In the genomic region with DNA sequence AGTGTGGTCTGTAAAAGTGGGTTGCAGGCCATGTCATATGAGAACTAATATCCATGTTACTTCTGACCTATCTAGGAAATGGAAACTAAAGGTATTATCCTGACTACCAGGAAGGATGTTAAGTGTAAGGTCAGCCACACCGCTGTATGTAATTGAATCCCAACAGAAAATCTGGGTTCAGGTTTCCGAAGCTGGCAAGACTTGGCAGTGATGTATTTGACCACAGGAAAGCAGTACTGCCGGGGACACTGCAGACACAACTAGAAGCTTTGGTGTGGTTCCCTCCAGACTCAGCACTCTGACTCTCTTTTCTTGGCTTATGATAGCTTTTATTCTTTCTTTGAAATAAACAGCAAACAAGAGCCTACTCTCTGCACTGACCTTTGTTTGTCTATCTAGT, we compare ENCODE assay signal across 34 mouse cellular contexts. TPM values are rescaled to one million over a fixed set of nuclear protein-coding genes. Genes with fewer than 3 reads are reported as not detected.
"Had no signal": no experiment of that assay in that cellular context is flagged by ENCODE, and none has a peak within 500 bp of the region (broad histone marks: within the 10 kb centered on the region; RNA-seq: fewer than 3 reads in every experiment).

No protein-coding gene starts in this region.

- H3K9ac ChIP-seq: forebrain, postnatal 0 days; heart, embryonic 13.5 days; heart, embryonic 15.5 days; hindbrain, embryonic 13.5 days; hindbrain, embryonic 15.5 days; limb, embryonic 13.5 days; limb, embryonic 15.5 days; liver, embryonic 12.5 days; liver, embryonic 14.5 days had no signal

- H3K4me3 ChIP-seq: heart, embryonic 13.5 days; heart, embryonic 15.5 days; hindbrain, embryonic 13.5 days; hindbrain, embryonic 15.5 days; limb, embryonic 13.5 days; limb, embryonic 15.5 days; liver, embryonic 12.5 days had no signal

- DNase-seq: forebrain, postnatal 0 days; gastrocnemius, postnatal 25 days; heart, adult 18-20 months; heart, postnatal 14 days; heart, postnatal 36 days; kidney, adult 18-20 months; kidney, adult 8-10 months; kidney, postnatal 14 days; kidney, postnatal 36 days; layer of hippocampus, adult 9-11 months; layer of hippocampus, postnatal 36 days; left cerebral cortex, postnatal 4 days had no signal

- H3K4me2 ChIP-seq: heart, embryonic 11.5 days; heart, embryonic 13.5 days; heart, embryonic 15.5 days; hindbrain, embryonic 13.5 days; hindbrain, embryonic 15.5 days; limb, embryonic 13.5 days; limb, embryonic 15.5 days; liver, embryonic 12.5 days had no signal

- H3K9me3 ChIP-seq: heart, embryonic 13.5 days; heart, embryonic 15.5 days; hindbrain, embryonic 13.5 days; hindbrain, embryonic 15.5 days; limb, embryonic 13.5 days; limb, embryonic 15.5 days; liver, embryonic 12.5 days had no signal

- H3K27me3 ChIP-seq: heart, embryonic 13.5 days; heart, embryonic 15.5 days; hindbrain, embryonic 13.5 days; hindbrain, embryonic 15.5 days; limb, embryonic 13.5 days; limb, embryonic 15.5 days; liver, embryonic 12.5 days had no signal

- H3K4me1 ChIP-seq: heart, embryonic 13.5 days; heart, embryonic 15.5 days; hindbrain, embryonic 13.5 days; hindbrain, embryonic 15.5 days; limb, embryonic 13.5 days; limb, embryonic 15.5 days; liver, embryonic 12.5 days had no signal

- ATAC-seq: forebrain, postnatal 0 days; hindbrain, postnatal 0 days; liver, embryonic 12.5 days had no signal

- H3K27ac ChIP-seq: heart, embryonic 13.5 days; heart, embryonic 15.5 days; hindbrain, embryonic 13.5 days; hindbrain, embryonic 15.5 days; hindbrain, postnatal 0 days; kidney, postnatal 0 days; limb, embryonic 13.5 days; limb, embryonic 15.5 days; liver, embryonic 12.5 days; liver, embryonic 14.5 days had no signal

RNA-seq across cellular contexts. Expression of a gene that starts 52.5 kb away (rescaled TPM):
- total RNA-seq: forebrain, postnatal 0 days; gastrocnemius, adult 8-10 months; gastrocnemius, postnatal 25 days; heart, postnatal 14 days; heart, postnatal 36 days; hematopoietic stem cell, adult 5-6 weeks; hindbrain, postnatal 0 days; layer of hippocampus, adult 18-20 months; layer of hippocampus, adult 8-10 months; layer of hippocampus, postnatal 36 days; left cerebral cortex, adult 18-20 months; left cerebral cortex, adult 8-10 months; left cerebral cortex, postnatal 10 days; left cerebral cortex, postnatal 25 days; left cerebral cortex, postnatal 4 days had no signal
- polyA plus RNA-seq: forebrain, postnatal 0 days; heart, embryonic 11.5 days; hindbrain, embryonic 11.5 days; hindbrain, embryonic 13.5 days; hindbrain, postnatal 0 days; kidney, embryonic 14.5 days; limb, embryonic 11.5 days; liver, embryonic 12.5 days; liver, embryonic 14.5 days had no signal
